Mouse (Mus musculus) heart, embryonic 15.5 days (tissue): ENCODE results near the gene Mfsd4b1. TPM values are rescaled to one million over a fixed set of nuclear protein-coding genes. Genes with fewer than 3 reads are reported as not detected.

ENCODE experiments used
- ATAC-seq: fragments of 200-750 bp; cut with Nextera tagmentation; replicated peaks from 2 replicates; pipeline ENCODE4 v1.8.0; 2017; ENCODE audit warnings: low read depth, moderate TSS enrichment; ENCODE audit not compliant: insufficient number of reproducible peaks, insufficient read depth, low FRiP score
- H3K27ac ChIP-seq: fragments of 300-500 bp; sonication (generic); 2 replicates; pipeline ENCODE4 v1.5.1; 2015; ENCODE audit warnings: mild to moderate bottlenecking, inconsistent platforms
- H3K27me3 ChIP-seq: fragments of 300-500 bp; sonication (generic); 2 replicates; pipeline ENCODE4 v1.6.1; 2015; ENCODE audit warnings: inconsistent platforms
- H3K36me3 ChIP-seq: fragments of 300-500 bp; sonication (generic); 2 replicates; pipeline ENCODE4 v1.6.1; 2015; ENCODE audit warnings: mild to moderate bottlenecking, inconsistent platforms
- H3K4me1 ChIP-seq: fragments of 300-500 bp; sonication (generic); replicated peaks from 2 replicates; pipeline ENCODE4 v1.6.1; 2015; ENCODE audit warnings: inconsistent platforms
- H3K4me2 ChIP-seq: fragments of 300-500 bp; sonication (generic); 2 replicates; pipeline ENCODE4 v1.6.1; 2015; ENCODE audit warnings: inconsistent platforms, mild to moderate bottlenecking, moderate library complexity
- H3K4me3 ChIP-seq: fragments of 300-500 bp; sonication (generic); 2 replicates; pipeline ENCODE4 v1.5.1; 2015; ENCODE audit warnings: mild to moderate bottlenecking, inconsistent platforms
- H3K9ac ChIP-seq: fragments of 300-500 bp; sonication (generic); 2 replicates; pipeline ENCODE4 v1.6.1; 2015; ENCODE audit warnings: mild to moderate bottlenecking, inconsistent platforms
- H3K9me3 ChIP-seq: fragments of 300-500 bp; sonication (generic); replicated peaks from 2 replicates; pipeline ENCODE4 v1.6.1; 2016; ENCODE audit warnings: inconsistent platforms
- WGBS: fragments of 180-500 bp; shearing (Covaris S2); methylation state at CpG from one replicate; pipeline ENCODE4 v1.1.7; 2015; ENCODE audit warnings: mixed read lengths; 5-methylcytosine and 5-hydroxymethylcytosine counted together
- polyA plus RNA-seq: library from polyadenylated mRNA; unstranded; fragments of >200 nt; fragmentation: Nextera tagmentation; extraction: Ambion mirVana; gene quantifications from 2 replicates; pipeline ENCODE4 v1.2.1, GENCODE M21; 2015

Gene Mfsd4b1
- polyA plus RNA-seq, 1 experiment from 2014 or later: 1.0 TPM

- H3K9ac ChIP-seq: no peak overlapping the region
- no peaks in the 10 kb centered on the region for H3K36me3 ChIP-seq
- H3K27me3 ChIP-seq: no peaks in the 10 kb centered on the region
- H3K27ac ChIP-seq: no peak overlapping the region
- no peak for ATAC-seq
- 68% methylated on average over 10 of the region's 10 CpGs for WGBS
- H3K4me1 ChIP-seq: no peaks in the 10 kb centered on the region
- no peak overlapping the region for H3K4me3 ChIP-seq
- H3K9me3 ChIP-seq: no peaks in the 10 kb centered on the region
- no peak overlapping the region for H3K4me2 ChIP-seq
These were observed 18.1 kb downstream of the Mfsd4b1 start for GRCm38 (mm10) chr10:40006963-40007362.

GRCm38 (mm10) chr10:40000746-40001145, 24.3 kb downstream of the Mfsd4b1 start:
- no peaks in the 10 kb centered on the region for H3K4me1 ChIP-seq
- no peaks in the 10 kb centered on the region for H3K36me3 ChIP-seq
- H3K4me2 ChIP-seq: no peak overlapping the region
- 76% methylated on average over 2 of the region's 2 CpGs for WGBS
- no peak overlapping the region for H3K9ac ChIP-seq
- no peaks in the 10 kb centered on the region for H3K9me3 ChIP-seq
- no peak overlapping the region for H3K4me3 ChIP-seq
- H3K27me3 ChIP-seq: no peaks in the 10 kb centered on the region
- no peak for ATAC-seq
- no peak overlapping the region for H3K27ac ChIP-seq

GRCm38 (mm10) chr10:39991155-39991554, 33.9 kb downstream of the Mfsd4b1 start:
- Histone ChIP-seq H3K4me2 (no peak overlapping the region), H3K27ac (no peak overlapping the region), H3K9me3 (no peaks in the 10 kb centered on the region), H3K4me3 (no peak overlapping the region), H3K36me3 (no peaks in the 10 kb centered on the region), H3K27me3 (no peaks in the 10 kb centered on the region), H3K4me1 (no peaks in the 10 kb centered on the region), H3K9ac (no peak overlapping the region)
- no peak for ATAC-seq
- WGBS: 30% methylated on average over 4 of the region's 4 CpGs

- Histone ChIP-seq H3K4me1 (no peaks in the 10 kb centered on the region), H3K36me3 (no peaks in the 10 kb centered on the region), H3K9ac (no peak within 1 kb of the TSS), H3K4me3 (no peak within 1 kb of the TSS), H3K9me3 (no peaks in the 10 kb centered on the region), H3K4me2 (no peak within 1 kb of the TSS), H3K27me3 (no peaks in the 10 kb centered on the region), H3K27ac (no peak within 1 kb of the TSS)
- no peak for ATAC-seq
- WGBS: 86% methylated on average over 12 of the region's 12 CpGs
These were observed 38.6 kb downstream of the Mfsd4b1 start, which contains the start of gene Mfsd4b5 for GRCm38 (mm10) chr10:39986466-39986865. Mfsd4b5 (minus strand) TSS chr10:39986646.

- Histone ChIP-seq H3K9ac (no peak overlapping the region), H3K4me3 (no peak overlapping the region), H3K27me3 (no peaks in the 10 kb centered on the region), H3K36me3 (no peaks in the 10 kb centered on the region), H3K4me1 (no peaks in the 10 kb centered on the region), H3K4me2 (no peak overlapping the region), H3K27ac (no peak overlapping the region), H3K9me3 (peaks cover 7% of the 10 kb centered on the region; the same call in 1 of the 2 replicates)
- no peak for ATAC-seq
- WGBS: 66% methylated on average over 5 of the region's 5 CpGs
These were observed 42.5 kb downstream of the Mfsd4b1 start for GRCm38 (mm10) chr10:39982604-39983003.

- H3K4me3 ChIP-seq: no peak overlapping the region
- H3K9ac ChIP-seq: no peak overlapping the region
- H3K9me3 ChIP-seq: peaks cover 7% of the 10 kb centered on the region; the same call in 1 of the 2 replicates
- WGBS: 83% methylated on average over 1 of the region's 1 CpGs
- H3K36me3 ChIP-seq: no peaks in the 10 kb centered on the region
- no peak for ATAC-seq
- H3K4me2 ChIP-seq: no peak overlapping the region
- H3K27ac ChIP-seq: no peak overlapping the region
- H3K4me1 ChIP-seq: no peaks in the 10 kb centered on the region
- no peaks in the 10 kb centered on the region for H3K27me3 ChIP-seq
These were observed 46.8 kb downstream of the Mfsd4b1 start for GRCm38 (mm10) chr10:39978231-39978630.

GRCm38 (mm10) chr10:39977346-39977745, 47.7 kb downstream of the Mfsd4b1 start:
- no peaks in the 10 kb centered on the region for H3K27me3 ChIP-seq
- H3K36me3 ChIP-seq: no peaks in the 10 kb centered on the region
- no peaks in the 10 kb centered on the region for H3K4me1 ChIP-seq
- H3K4me2 ChIP-seq: no peak overlapping the region
- ATAC-seq: no peak
- H3K9me3 ChIP-seq: peaks cover 7% of the 10 kb centered on the region; the same call in 1 of the 2 replicates
- WGBS: 86% methylated on average over 4 of the region's 4 CpGs
- H3K4me3 ChIP-seq: no peak overlapping the region
- no peak overlapping the region for H3K27ac ChIP-seq
- H3K9ac ChIP-seq: no peak overlapping the region

GRCm38 (mm10) chr10:39975771-39976170, 49.3 kb downstream of the Mfsd4b1 start:
- Histone ChIP-seq H3K27me3 (no peaks in the 10 kb centered on the region), H3K9me3 (peaks cover 7% of the 10 kb centered on the region; the same call in 1 of the 2 replicates), H3K9ac (no peak overlapping the region), H3K4me2 (no peak overlapping the region), H3K4me1 (no peaks in the 10 kb centered on the region), H3K36me3 (no peaks in the 10 kb centered on the region), H3K4me3 (no peak overlapping the region), H3K27ac (no peak overlapping the region)
- ATAC-seq: no peak
- 42% methylated on average over 2 of the region's 2 CpGs for WGBS

- H3K36me3 ChIP-seq: no peaks in the 10 kb centered on the region
- no peak overlapping the region for H3K4me3 ChIP-seq
- H3K27me3 ChIP-seq: no peaks in the 10 kb centered on the region
- no peaks in the 10 kb centered on the region for H3K4me1 ChIP-seq
- H3K9me3 ChIP-seq: peaks cover 7% of the 10 kb centered on the region; the same call in 1 of the 2 replicates
- ATAC-seq: no peak
- no peak overlapping the region for H3K4me2 ChIP-seq
- WGBS: 59% methylated on average over 11 of the region's 11 CpGs
- H3K9ac ChIP-seq: no peak overlapping the region
- H3K27ac ChIP-seq: no peak overlapping the region
These were observed 50.1 kb downstream of the Mfsd4b1 start for GRCm38 (mm10) chr10:39974982-39975381.

- H3K9ac ChIP-seq: no peak overlapping the region
- no peak overlapping the region for H3K27ac ChIP-seq
- no peak overlapping the region for H3K4me3 ChIP-seq
- H3K36me3 ChIP-seq: no peaks in the 10 kb centered on the region
- ATAC-seq: no peak
- H3K9me3 ChIP-seq: no peaks in the 10 kb centered on the region
- H3K4me2 ChIP-seq: no peak overlapping the region
- WGBS: 75% methylated on average over 3 of the region's 3 CpGs
- H3K4me1 ChIP-seq: no peaks in the 10 kb centered on the region
- no peaks in the 10 kb centered on the region for H3K27me3 ChIP-seq
These were observed 57.6 kb downstream of the Mfsd4b1 start for GRCm38 (mm10) chr10:39967512-39967911.

GRCm38 (mm10) chr10:39961906-39962305, 63.2 kb downstream of the Mfsd4b1 start:
- ATAC-seq: no peak
- Histone ChIP-seq H3K4me3 (no peak overlapping the region), H3K4me1 (peaks cover 19% of the 10 kb centered on the region), H3K27ac (no peak overlapping the region), H3K36me3 (no peaks in the 10 kb centered on the region), H3K9ac (no peak overlapping the region), H3K9me3 (no peaks in the 10 kb centered on the region), H3K27me3 (no peaks in the 10 kb centered on the region), H3K4me2 (no peak overlapping the region)
- WGBS: 43% methylated on average over 1 of the region's 1 CpGs

GRCm38 (mm10) chr10:39960441-39960822, 64.6 kb downstream of the Mfsd4b1 start:
- ATAC-seq: 0 out of 2 replicates have a peak, but pooled peaks have one; percentile 12
- H3K4me2 ChIP-seq: peak overlapping the region; percentile 97
- H3K36me3 ChIP-seq: no peaks in the 10 kb centered on the region
- peak overlapping the region; percentile 65 for H3K4me3 ChIP-seq
- peaks cover 19% of the 10 kb centered on the region for H3K4me1 ChIP-seq
- no peaks in the 10 kb centered on the region for H3K9me3 ChIP-seq
- no peak overlapping the region for H3K9ac ChIP-seq
- no peak overlapping the region for H3K27ac ChIP-seq
- WGBS: 40% methylated on average over 11 of the region's 11 CpGs
- H3K27me3 ChIP-seq: no peaks in the 10 kb centered on the region
